Mouse (Mus musculus) megakaryocyte, adult 5-6 weeks (primary cell): ENCODE data around the gene Fcgr2b. TPM values are rescaled to one million over a fixed set of nuclear protein-coding genes. Genes with fewer than 3 reads are reported as not detected.
"Not testable (repeated sequence)": the region's sequence is repeated elsewhere in the genome, so short reads cannot be mapped to it uniquely, and the experiment has no call there.

Source experiments
- ATAC-seq: 2 replicates; pipeline ENCODE4 v1.8.0; 2016; ENCODE audit warnings: mild to moderate bottlenecking, inconsistent platforms; ENCODE audit not compliant: poor library complexity, severe bottlenecking
- total RNA-seq, 2 experiments: library from RNA; stranded (forward) in 1 of 2; stranded (reverse) in 1 of 2; fragments of 153-499, 151-499 nt in 1 of 2; fragments of 221-1000, 200-1000 nt in 1 of 2; gene quantifications; 2 replicates each; pipeline versions ENCODE4 v1.2.3 to v1.2.4; 2015 to 2017

Fcgr2b gene
- total RNA-seq (2015): 226 and 271 TPM in 2 replicates
- 174 and 196 TPM in 2 replicates for total RNA-seq (2017)

DNA sequence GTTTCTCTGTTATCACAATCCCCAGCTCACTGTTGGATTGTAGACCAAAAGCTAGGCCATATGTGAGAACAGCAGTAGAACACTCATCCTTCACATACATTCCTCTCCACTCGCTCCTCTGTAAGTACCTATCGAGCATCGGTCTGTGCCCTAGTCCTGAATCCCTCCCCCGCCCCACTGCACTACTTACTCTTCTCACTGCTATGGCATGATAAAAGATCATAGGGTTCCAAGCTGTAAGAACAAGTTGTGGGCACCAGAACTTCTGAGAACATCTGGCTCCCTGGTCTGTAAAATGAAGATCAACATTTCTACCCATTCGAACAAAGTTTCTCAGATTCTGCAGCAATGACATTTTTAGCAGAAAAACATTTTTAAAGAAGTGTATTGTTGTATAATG is at the start of gene Fcgr2b:
TSS of gene Fcgr2b (minus strand) at position 101 of the 400 bp plus-strand sequence.
- no peak for ATAC-seq

GRCm38 (mm10) chr1:171019311-171019950 is 43.1 kb upstream of the Fcgr2b start:
- no peak for ATAC-seq

GRCm38 (mm10) chr1:171018737-171019136 is 42.4 kb upstream of the Fcgr2b start, which contains the start of gene Fcgr4:
TSS of gene Fcgr4 (plus strand) at chr1:171018920.
- ATAC-seq: peak; percentile 36; the same call in 1 of the 2 replicates

DNA sequence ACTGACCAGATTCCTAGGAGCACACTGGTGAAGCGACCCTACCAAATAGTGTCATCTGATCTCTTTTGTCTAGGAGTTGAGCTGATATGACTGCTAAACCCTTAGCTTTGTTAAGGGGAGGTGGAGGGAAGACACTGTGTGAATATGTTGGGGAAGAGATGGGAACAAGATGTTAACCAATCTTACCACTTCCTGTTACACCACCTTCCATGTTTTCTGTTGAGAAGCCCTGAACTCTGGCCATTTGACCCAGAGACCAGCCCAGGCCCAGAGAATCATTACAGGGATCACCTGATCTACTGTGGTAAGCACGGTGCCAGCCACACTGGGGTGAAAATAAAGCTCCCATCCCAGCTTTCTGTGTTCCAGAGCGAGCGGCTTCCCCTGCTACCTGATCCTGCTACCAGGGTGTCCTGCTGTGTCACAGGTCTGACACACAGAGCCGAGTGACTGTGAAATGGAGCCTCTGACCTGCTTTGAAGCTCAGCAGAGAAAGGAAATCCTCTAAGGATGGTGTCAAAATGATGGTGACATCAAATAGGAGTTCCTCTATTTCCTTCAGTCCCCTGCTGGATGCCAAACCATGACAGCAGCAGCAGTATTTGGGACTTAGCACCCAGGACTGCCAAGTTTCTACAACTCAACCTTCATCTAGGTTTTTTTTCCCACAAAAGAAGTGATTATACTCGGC is 41.3 kb upstream of the Fcgr2b start:
- ATAC-seq: peak; percentile 81

- peak; percentile 37 for ATAC-seq
Observed at GRCm38 (mm10) chr1:171016676-171017356, 40.5 kb upstream of the Fcgr2b start.

DNA sequence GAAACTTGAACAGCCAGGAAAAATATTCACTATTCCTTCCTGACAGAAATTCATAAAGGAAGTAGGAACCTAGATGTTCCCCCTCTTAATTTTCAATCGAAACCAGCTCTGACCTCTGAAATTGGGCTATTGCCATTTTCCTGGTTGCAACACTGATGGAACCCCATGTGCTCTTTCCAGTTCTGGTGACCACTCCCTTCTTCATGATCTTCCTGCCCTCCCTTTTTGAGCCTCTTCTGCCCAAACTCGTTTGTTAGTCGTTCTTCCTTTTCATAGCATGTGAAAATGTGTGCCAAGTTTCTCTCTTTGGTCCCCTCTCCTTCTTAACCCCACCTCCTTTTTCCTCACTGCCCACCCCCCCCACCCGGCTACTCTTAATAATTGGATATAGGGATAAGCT is 35.4 kb upstream of the Fcgr2b start:
- ATAC-seq: peak; percentile 11; the same call in 1 of the 2 replicates

DNA sequence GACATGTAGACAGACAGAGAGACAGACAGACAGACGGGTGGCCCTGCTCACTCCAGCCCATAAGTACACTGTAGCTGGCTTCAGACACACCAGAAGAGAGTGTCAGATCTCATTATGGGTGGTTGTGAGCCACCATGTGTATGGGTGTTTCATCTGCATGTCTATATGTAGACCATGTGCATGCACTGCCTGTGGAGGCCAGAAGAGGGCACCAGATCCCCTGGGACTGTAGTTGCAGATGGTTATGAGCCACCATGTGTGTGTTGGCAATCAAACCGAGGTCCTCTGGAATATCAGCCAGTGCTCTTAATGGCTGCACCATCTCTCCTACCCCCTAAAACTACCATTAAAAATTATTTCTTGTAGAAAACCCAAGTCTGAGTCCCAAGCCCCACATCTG is 30.6 kb upstream of the Fcgr2b start:
- peak; percentile 62 for ATAC-seq

DNA sequence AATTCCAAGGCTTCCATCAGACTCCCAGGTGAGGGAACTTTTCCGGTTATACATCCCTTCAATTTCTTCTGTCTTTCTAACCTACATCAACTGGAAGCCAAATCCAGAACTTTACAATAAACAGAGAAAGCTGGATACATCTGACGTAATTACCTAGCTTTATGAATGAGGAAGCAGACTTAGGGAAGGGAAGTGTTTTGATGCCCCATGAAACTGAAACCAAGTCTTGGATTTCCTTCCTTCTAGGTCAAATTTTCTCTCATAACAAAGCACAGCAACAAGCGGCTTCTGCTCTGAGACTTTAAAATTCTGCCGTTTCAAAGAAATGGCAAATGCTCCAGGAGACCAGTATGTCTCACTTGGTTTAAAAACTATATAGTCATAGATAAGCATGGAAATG is 30.0 kb upstream of the Fcgr2b start:
- peak; percentile 92 for ATAC-seq

- no peak for ATAC-seq
Observed at GRCm38 (mm10) chr1:171005586-171005985, 29.2 kb upstream of the Fcgr2b start.

- ATAC-seq: no peak
Observed at GRCm38 (mm10) chr1:171005081-171005480, 28.7 kb upstream of the Fcgr2b start.

- ATAC-seq: no peak
Observed at GRCm38 (mm10) chr1:170999811-171000210, 23.5 kb upstream of the Fcgr2b start.

DNA sequence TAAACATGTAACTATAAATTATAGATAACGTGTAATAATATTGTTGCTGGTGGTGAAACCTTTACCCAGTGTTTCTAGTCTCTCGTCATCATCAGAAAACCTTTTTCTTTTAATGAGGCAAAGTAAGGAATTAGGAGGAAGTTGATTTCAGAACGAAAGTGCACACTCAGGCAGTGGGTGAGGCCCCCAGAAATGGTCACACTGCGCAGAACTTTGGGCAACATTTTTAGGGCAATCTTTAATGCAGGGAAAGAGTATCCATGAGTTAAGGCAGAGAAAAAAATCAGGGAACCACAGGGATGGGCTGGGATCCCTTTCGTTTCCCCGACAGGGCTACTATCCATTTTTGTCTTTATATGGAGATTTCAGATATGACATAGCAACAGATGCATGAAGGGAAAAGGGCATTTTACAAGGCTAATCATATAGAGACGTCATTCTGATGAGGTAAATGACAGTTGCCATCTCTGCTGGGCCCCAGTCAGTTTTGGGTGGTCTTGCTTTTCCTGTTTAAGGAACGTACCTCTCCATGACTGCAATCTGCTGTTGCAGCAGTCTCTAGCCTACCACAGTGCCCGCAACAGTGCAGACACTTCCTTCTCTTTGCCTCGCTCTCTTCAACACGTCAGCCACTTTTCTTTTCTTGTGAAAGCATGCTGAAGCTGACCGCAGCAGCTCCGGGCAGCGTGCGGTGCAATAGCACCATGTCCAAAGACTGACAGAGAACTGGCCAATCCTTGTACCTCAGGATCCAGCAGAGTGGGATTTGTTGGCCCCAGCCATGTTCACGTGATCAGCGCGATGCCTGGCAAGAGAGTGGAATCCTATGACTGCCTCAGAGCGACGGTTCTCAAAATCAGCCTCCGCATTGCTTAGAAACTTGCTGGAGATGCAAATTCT is 21.7 kb upstream of the Fcgr2b start:
- ATAC-seq: peak; percentile 93

DNA sequence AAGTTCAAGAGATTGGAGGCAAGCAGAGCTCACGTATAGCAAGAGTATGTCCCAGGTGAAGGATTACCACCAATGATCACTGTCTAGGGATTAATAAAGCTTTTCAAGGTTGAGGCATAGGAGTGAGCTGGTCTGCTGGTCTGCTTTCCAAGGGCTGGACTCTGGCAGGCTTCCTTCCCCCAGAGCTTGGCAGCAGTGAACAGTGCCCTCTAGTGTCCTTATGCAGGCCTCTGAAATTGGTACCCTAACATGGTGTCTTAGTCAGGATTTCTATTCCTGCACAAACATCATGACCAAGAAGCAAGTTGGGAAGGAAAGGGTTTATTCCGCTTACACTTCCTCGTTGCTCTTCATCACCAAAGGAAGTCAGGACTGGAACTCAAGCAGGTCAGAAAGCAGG is 20.4 kb upstream of the Fcgr2b start:
- peak; percentile 65 for ATAC-seq

- ATAC-seq: 0 out of 2 replicates have a peak, but pooled peaks have one; percentile 2
Observed at GRCm38 (mm10) chr1:170996034-170996433, 19.7 kb upstream of the Fcgr2b start.

DNA sequence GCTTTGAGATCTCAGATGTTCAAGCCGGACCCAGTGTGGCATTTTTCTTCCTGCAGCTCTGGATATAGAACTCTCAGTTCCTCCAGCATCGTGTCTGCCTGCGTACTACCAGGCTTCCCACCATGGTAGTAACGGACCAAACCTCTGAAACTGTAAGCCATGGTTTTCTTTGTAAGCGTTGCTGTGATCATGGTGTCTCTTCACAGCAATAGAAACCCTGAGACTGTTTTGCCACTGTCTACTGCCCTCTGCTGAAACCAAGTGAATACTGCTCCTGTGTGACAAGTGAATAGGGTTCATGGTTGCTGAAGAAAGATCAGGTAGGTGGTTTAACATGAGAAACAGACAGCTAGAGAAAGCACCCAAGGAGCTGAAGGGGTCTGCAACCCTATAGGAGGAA is 16.2 kb upstream of the Fcgr2b start:
- ATAC-seq: peak; percentile 70

- no peak for ATAC-seq
Observed at GRCm38 (mm10) chr1:170989656-170990055, 13.3 kb upstream of the Fcgr2b start.

- no peak for ATAC-seq
Observed at GRCm38 (mm10) chr1:170985861-170986260, 9.5 kb upstream of the Fcgr2b start.

GRCm38 (mm10) chr1:170985092-170985491 is 8.7 kb upstream of the Fcgr2b start:
- ATAC-seq: peak; percentile 72

DNA sequence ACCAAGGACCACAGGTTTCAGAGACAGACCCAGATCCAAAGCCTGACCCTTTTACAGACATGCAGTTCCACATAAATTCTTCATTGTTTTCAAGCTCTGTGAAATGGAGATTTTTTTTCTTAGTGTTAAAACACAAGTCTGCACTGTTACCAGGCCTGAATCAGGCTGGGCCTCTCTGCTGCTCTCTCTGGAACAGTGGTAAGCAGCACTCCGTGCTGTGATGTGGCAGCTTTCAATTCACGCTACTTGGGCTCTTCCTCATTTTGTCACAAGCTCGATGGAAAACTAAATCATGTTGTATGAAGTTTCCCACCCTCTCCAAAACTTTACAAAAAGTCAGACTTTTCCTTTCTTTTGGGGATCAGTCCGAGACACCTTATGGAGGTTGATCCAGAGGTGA is 6.7 kb upstream of the Fcgr2b start:
- peak; percentile 56; the same call in 1 of the 2 replicates for ATAC-seq

GRCm38 (mm10) chr1:170982301-170982700 is 6.0 kb upstream of the Fcgr2b start:
- no peak for ATAC-seq

- ATAC-seq: not testable (repeated sequence)
Observed at GRCm38 (mm10) chr1:170981679-170982078, 5.3 kb upstream of the Fcgr2b start.
